ENCODE assay signal across 26 mouse cellular contexts in genomic region chr2:164419489-164419888, GRCm38 (mm10). TPM values are rescaled to one million over a fixed set of nuclear protein-coding genes. Genes with fewer than 3 reads are reported as not detected.
A peak's percentile ranks its signal among the peaks of the same experiment; 100 is the strongest.
DNase-seq lines count a peak whose midpoint lies in the region; ATAC-seq and TF ChIP-seq lines count a peak whose summit lies in the region.
"Had no signal": no experiment of that assay in that cellular context is flagged by ENCODE, and none has a peak within 500 bp of the region (broad histone marks: within the 10 kb centered on the region; RNA-seq: fewer than 3 reads in every experiment).

No protein-coding gene starts in this region.

- H3K79me3 ChIP-seq in C2C12 (ENCODE audit: low read depth): no peaks in the 10 kb centered on the region

- no peak for DNase-seq in kidney, postnatal 10 days
- no peak for DNase-seq in Patski (ENCODE audit: low read depth, low spot score)
- no peak for DNase-seq in T-cell, adult 2 months (ENCODE audit: low spot score)
- no peak for DNase-seq in forebrain, embryonic 10.5 days (ENCODE audit: extremely low spot score, low spot score)
- DNase-seq: cerebellum, adult 11 months; cerebellum, adult 9-11 months; gastrocnemius, adult 2 months; kidney, postnatal 25 days; layer of hippocampus, postnatal 36 days; liver, embryonic 13.5 days; lung, embryonic 14.5 days; midbrain, embryonic 14.5 days; retina, postnatal 1 day; right cerebral cortex, postnatal 25 days had no signal

- 0 out of 2 replicates have a peak overlapping the region, but pooled peaks have one; percentile 0 for H3K4me2 ChIP-seq in kidney, embryonic 16.5 days (replicated peaks; ENCODE audit: low read depth, low read length)
- H3K4me2 ChIP-seq in myocyte (ENCODE audit: low read depth): no peak overlapping the region
- H3K4me2 ChIP-seq: embryonic facial prominence, embryonic 13.5 days; intestine, embryonic 15.5 days; limb, embryonic 13.5 days; liver, embryonic 13.5 days; lung, embryonic 14.5 days; neural tube, embryonic 13.5 days had no signal

- H3K36me3 ChIP-seq in kidney, embryonic 16.5 days (ENCODE audit: insufficient read depth, low read length): peaks cover 13% of the 10 kb centered on the region
- H3K36me3 ChIP-seq in C2C12 (ENCODE audit: control insufficient read depth, insufficient read depth) (peaks cover 21% of the 10 kb centered on the region), myocyte (ENCODE audit: control insufficient read depth, insufficient read depth) (peaks cover 12% of the 10 kb centered on the region)
- peaks cover 10% of the 10 kb centered on the region for H3K36me3 ChIP-seq in forebrain, embryonic 10.5 days (replicated peaks)
- H3K36me3 ChIP-seq: neural tube, embryonic 13.5 days had no signal

- POLR2A ChIA-PET in Patski (lab: Charles Lee): interaction anchor here (0.6 to 1.6 kb wide), 6 partner anchors 19 to 121 kb away, joined by 3 to 7 read pairs (median 3); partner anchors contain the start of genes Pigt and Sys1

- WGBS in kidney, embryonic 16.5 days: 0% methylated on average over 3 of the region's 3 CpGs
- 8% methylated on average over 3 of the region's 3 CpGs for WGBS in forebrain, embryonic 10.5 days

- peaks cover 12% of the 10 kb centered on the region; the same call in 1 of the 2 replicates for H3K4me1 ChIP-seq in kidney, embryonic 16.5 days (ENCODE audit: insufficient read depth, low read length)
- peaks cover 22% of the 10 kb centered on the region for H3K4me1 ChIP-seq in forebrain, embryonic 10.5 days
- H3K4me1 ChIP-seq: liver, embryonic 13.5 days; neural tube, embryonic 13.5 days had no signal

- no peak for TF ChIP-seq POLR2A in myocyte (IDR thresholded peaks at IDR 0.05; ENCODE audit: insufficient read length, low read depth)

- CTCF ChIA-PET in Patski (lab: Charles Lee): interaction anchor here (1.1 to 2.1 kb wide), 3 partner anchors 37 to 111 kb away, joined by 3 to 6 read pairs (median 5); partner anchors contain the start of genes Gm20458 and Sys1

- peak overlapping the region; percentile 64; the same call in 1 of the 2 replicates for H3K27ac ChIP-seq in kidney, embryonic 16.5 days (ENCODE audit: low read length)
- H3K27ac ChIP-seq in forebrain, embryonic 10.5 days: no peak overlapping the region
- H3K27ac ChIP-seq: embryonic facial prominence, embryonic 13.5 days; gastrocnemius, adult 2 months; hindbrain, embryonic 10.5 days; intestine, embryonic 15.5 days; layer of hippocampus, adult 2 months; limb, embryonic 13.5 days; liver, embryonic 13.5 days; neural tube, embryonic 13.5 days had no signal

- no peak overlapping the region for H3K9ac ChIP-seq in kidney, embryonic 16.5 days (replicated peaks; ENCODE audit: low read length)
- H3K9ac ChIP-seq: embryonic facial prominence, embryonic 13.5 days; intestine, embryonic 15.5 days; limb, embryonic 13.5 days; liver, embryonic 13.5 days; lung, embryonic 14.5 days; neural tube, embryonic 13.5 days had no signal

- H3K79me2 ChIP-seq in C2C12 (ENCODE audit: control insufficient read depth, insufficient read depth): no peaks in the 10 kb centered on the region
- H3K79me2 ChIP-seq in myocyte (ENCODE audit: control insufficient read depth, insufficient read depth): no peaks in the 10 kb centered on the region

- H3K9me3 ChIP-seq in kidney, embryonic 16.5 days (ENCODE audit: low read length): no peaks in the 10 kb centered on the region
- H3K9me3 ChIP-seq in forebrain, embryonic 10.5 days: no peaks in the 10 kb centered on the region
- H3K9me3 ChIP-seq: embryonic facial prominence, embryonic 13.5 days; hindbrain, embryonic 10.5 days; intestine, embryonic 15.5 days; limb, embryonic 13.5 days; liver, embryonic 13.5 days; neural tube, embryonic 13.5 days had no signal

- H3K27me3 ChIP-seq in kidney, embryonic 16.5 days (ENCODE audit: insufficient read depth, low read length): no peaks in the 10 kb centered on the region
- H3K27me3 ChIP-seq in C2C12 (ENCODE audit: control insufficient read depth, insufficient read depth, insufficient read length): no peaks in the 10 kb centered on the region
- H3K27me3 ChIP-seq in Patski: no peaks in the 10 kb centered on the region
- H3K27me3 ChIP-seq in myocyte (ENCODE audit: control insufficient read depth, insufficient read depth, insufficient read length): no peaks in the 10 kb centered on the region
- peaks cover 18% of the 10 kb centered on the region for H3K27me3 ChIP-seq in forebrain, embryonic 10.5 days (ENCODE audit: poor library complexity, severe bottlenecking)
- H3K27me3 ChIP-seq: intestine, embryonic 15.5 days had no signal

- peak; percentile 58 for ATAC-seq in kidney, embryonic 16.5 days (ENCODE audit: low FRiP score, low TSS enrichment)
- ATAC-seq in Patski: peak; percentile 6
- ATAC-seq: CD4-positive, CD25-positive, alpha-beta regulatory T cell, adult 4 months; forebrain, embryonic 14.5 days; hindbrain, embryonic 16.5 days; intestine, embryonic 15.5 days had no signal

- H3K4me3 ChIP-seq in kidney, embryonic 16.5 days (ENCODE audit: low read length): no peak overlapping the region
- H3K4me3 ChIP-seq in C2C12 (ENCODE audit: insufficient read depth, poor library complexity, severe bottlenecking) (no peak overlapping the region), myocyte (no peak overlapping the region)
- no peak overlapping the region for H3K4me3 ChIP-seq in forebrain, embryonic 10.5 days
- H3K4me3 ChIP-seq: embryonic facial prominence, embryonic 13.5 days; gastrocnemius, adult 2 months; hindbrain, embryonic 10.5 days; intestine, embryonic 15.5 days; layer of hippocampus, adult 2 months; limb, embryonic 13.5 days; liver, embryonic 13.5 days; neural tube, embryonic 13.5 days had no signal

- TF ChIP-seq CTCF in C2C12 (IDR thresholded peaks at IDR 0.05; ENCODE audit: control insufficient read depth, insufficient read depth, insufficient read length): no peak
- no peak for TF ChIP-seq CTCF in Patski (IDR thresholded peaks at IDR 0.05)

- H3ac ChIP-seq in C2C12 (ENCODE audit: control insufficient read depth, insufficient read length, low read depth): no peak overlapping the region
- no peak overlapping the region for H3ac ChIP-seq in myocyte (ENCODE audit: control insufficient read depth, insufficient read length)

- in situ Hi-C loops in Patski (cut with MboI; ENCODE audit: low pct_unique_long_range_greater_than_20kb): loop anchor here (5.0 kb wide), 2 partner anchors 38 to 98 kb away; partner anchors contain the start of gene Sys1

TF ChIP-seq in C2C12, 6 proteins besides CTCF, POLR2A, EP300 and RAD21:
- TF ChIP-seq FOSL1 (IDR thresholded peaks at IDR 0.05; ENCODE audit: insufficient read depth, low read length, poor library complexity, severe bottlenecking) (no peak), CEBPB (IDR thresholded peaks at IDR 0.05; ENCODE audit: low read depth) (peak; percentile 58)
TF ChIP-seq in C2C12: peak in this region for 1.

TF ChIP-seq in myocyte, 11 proteins besides CTCF, POLR2A, EP300 and RAD21:
- TF ChIP-seq POLR2AphosphoS2 (IDR thresholded peaks at IDR 0.05; ENCODE audit: insufficient read length, low read depth) (no peak), USF1 (IDR thresholded peaks at IDR 0.05; ENCODE audit: low read depth) (no peak), CEBPB (IDR thresholded peaks at IDR 0.05; ENCODE audit: insufficient read depth, poor library complexity, severe bottlenecking) (0 out of 2 replicates have a peak, but pooled peaks have one; percentile 23)
TF ChIP-seq in myocyte: peak in this region for 1.

RNA-seq across cellular contexts. Expression of gene Matn4, which starts 14.5 kb away (rescaled TPM):
- polyA plus RNA-seq in kidney, embryonic 16.5 days (2015; fragmentation: Nextera tagmentation; extraction: Ambion mirVana): 0.75 and 2.0 TPM in 2 replicates
- polyA plus RNA-seq in C2C12 (2012; fragmentation: generic; extraction: Trizol) (0.01 TPM), Patski (2021) (0.10 TPM), myocyte (2012; fragmentation: generic; extraction: Trizol) (0.01 TPM)
- polyA plus RNA-seq in forebrain, embryonic 10.5 days (2016; fragmentation: Nextera tagmentation; extraction: Ambion mirVana): not detected in 2 replicates
- polyA plus RNA-seq: CD4-positive, CD25-positive, alpha-beta regulatory T cell, adult 4 months; midbrain, embryonic 14.5 days had no signal

RNA-seq across cellular contexts. Expression of gene Rbpjl, which starts 16.5 kb away (rescaled TPM):
- 0.06 and 0.29 TPM in 2 replicates for polyA plus RNA-seq in kidney, embryonic 16.5 days (2015; fragmentation: Nextera tagmentation; extraction: Ambion mirVana)
- polyA plus RNA-seq in C2C12 (2012; fragmentation: generic; extraction: Trizol): 0.01 TPM
- polyA plus RNA-seq in Patski (2021): 0.06 TPM
- 0.06 TPM for polyA plus RNA-seq in myocyte (2012; fragmentation: generic; extraction: Trizol)
- not detected in 2 replicates for polyA plus RNA-seq in forebrain, embryonic 10.5 days (2016; fragmentation: Nextera tagmentation; extraction: Ambion mirVana)
- polyA plus RNA-seq: CD4-positive, CD25-positive, alpha-beta regulatory T cell, adult 4 months; forebrain, embryonic 14.5 days; hindbrain, embryonic 10.5 days; midbrain, embryonic 14.5 days had no signal

RNA-seq across cellular contexts. Expression of gene Sdc4, which starts 24.2 kb away (rescaled TPM):
- polyA plus RNA-seq in kidney, embryonic 16.5 days (2015; fragmentation: Nextera tagmentation; extraction: Ambion mirVana): 204 and 209 TPM in 2 replicates
- 124 TPM for polyA plus RNA-seq in C2C12 (2012; fragmentation: generic; extraction: Trizol)
- 672 TPM for polyA plus RNA-seq in Patski (2021)
- polyA plus RNA-seq in myocyte (2012; fragmentation: generic; extraction: Trizol): 52.4 TPM
- 19.6 and 22.7 TPM in 2 replicates for polyA plus RNA-seq in forebrain, embryonic 10.5 days (2016; fragmentation: Nextera tagmentation; extraction: Ambion mirVana)

RNA-seq across cellular contexts. Expression of gene Slpi, which starts 30.6 kb away (rescaled TPM):
- 0.41 and 1.00 TPM in 2 replicates for polyA plus RNA-seq in kidney, embryonic 16.5 days (2015; fragmentation: Nextera tagmentation; extraction: Ambion mirVana)
- 11.4 TPM for polyA plus RNA-seq in C2C12 (2012; fragmentation: generic; extraction: Trizol)
- polyA plus RNA-seq in Patski (2021): 149 TPM
- polyA plus RNA-seq in myocyte (2012; fragmentation: generic; extraction: Trizol): 9.4 TPM
- 0.22 and 0.36 TPM in 2 replicates for polyA plus RNA-seq in forebrain, embryonic 10.5 days (2016; fragmentation: Nextera tagmentation; extraction: Ambion mirVana)
- polyA plus RNA-seq: forebrain, embryonic 14.5 days; hindbrain, embryonic 10.5 days; midbrain, embryonic 14.5 days had no signal

RNA-seq across cellular contexts. Expression of gene Sys1, which starts 37.3 kb away (rescaled TPM):
- 65.9 and 67.0 TPM in 2 replicates for polyA plus RNA-seq in kidney, embryonic 16.5 days (2015; fragmentation: Nextera tagmentation; extraction: Ambion mirVana)
- 49.6 TPM for polyA plus RNA-seq in C2C12 (2012; fragmentation: generic; extraction: Trizol)
- 55.1 TPM for polyA plus RNA-seq in Patski (2021)
- polyA plus RNA-seq in myocyte (2012; fragmentation: generic; extraction: Trizol): 47.6 TPM
- 57.9 and 59.5 TPM in 2 replicates for polyA plus RNA-seq in forebrain, embryonic 10.5 days (2016; fragmentation: Nextera tagmentation; extraction: Ambion mirVana)
